Mouse (Mus musculus): ENCODE measurements around the gene 4931409K22Rik.
"Not testable (repeated sequence)": the region's sequence is repeated elsewhere in the genome, so short reads cannot be mapped to it uniquely, and the experiment has no call there.

Gene 4931409K22Rik

GRCm38 (mm10) chr5:24593928-24594327 lies 37.3 kb upstream of the 4931409K22Rik start:
- DNase-seq (ENCODE audit: low spot score in 2 of 2), result no peak

DNA sequence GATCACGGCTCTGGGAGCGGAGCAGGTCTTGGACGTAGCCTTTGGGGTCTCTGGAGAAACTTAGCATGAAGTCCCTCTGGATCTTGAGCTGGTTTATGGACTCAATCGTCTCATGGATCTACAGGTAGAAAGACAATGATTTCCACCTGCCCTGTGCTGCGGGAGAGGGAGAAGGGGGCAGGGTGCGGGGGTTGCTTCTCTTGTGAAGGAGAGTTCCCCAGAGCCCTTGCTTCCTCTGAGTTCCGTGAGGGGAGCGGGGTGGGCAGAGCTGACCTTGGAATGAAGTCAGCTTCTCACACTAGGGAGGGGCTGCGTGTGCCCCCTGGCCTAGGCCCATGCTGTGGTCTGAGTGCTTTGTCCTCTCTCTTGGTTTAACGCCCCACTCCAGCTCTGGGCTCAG lies 36.6 kb upstream of the 4931409K22Rik start:
- DNase-seq (ENCODE audit: low spot score in 2 of 2), result no peak

DNA sequence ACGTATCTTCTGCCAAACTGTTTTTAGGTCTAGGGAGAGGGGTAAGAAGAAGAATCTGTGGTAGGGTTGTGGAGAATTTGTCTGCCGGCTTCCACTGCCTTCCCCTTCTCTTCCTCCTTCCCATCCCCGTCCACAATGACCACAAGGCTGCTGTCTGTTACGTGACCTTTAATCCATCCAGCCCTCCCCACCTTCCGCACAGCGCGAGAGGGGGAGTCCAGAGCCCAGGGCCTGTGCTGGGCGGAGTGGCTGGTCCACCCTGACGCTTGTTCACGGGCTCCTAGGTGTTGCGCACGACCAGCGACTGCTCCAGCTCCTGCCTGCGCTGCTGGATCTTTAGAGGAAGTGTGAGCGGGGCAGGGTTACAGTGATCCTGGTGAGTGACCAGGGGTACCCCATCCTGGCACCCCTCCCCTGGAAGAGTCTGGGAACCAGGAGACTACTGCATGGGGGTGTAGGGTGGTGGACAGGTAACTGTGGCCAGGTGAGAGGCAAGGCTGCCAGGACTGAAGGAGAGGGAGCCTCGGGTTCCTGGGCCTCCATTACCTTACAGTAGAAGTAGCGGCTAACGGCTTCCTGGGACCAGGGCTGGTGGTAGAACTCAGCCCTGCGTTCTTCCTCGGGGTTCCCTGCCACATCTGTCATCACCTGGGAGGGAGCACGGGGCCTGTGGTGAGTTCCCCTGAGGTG lies 36.0 kb upstream of the 4931409K22Rik start:
- DNase-seq (ENCODE audit: low spot score in 2 of 2), result no peak

DNA sequence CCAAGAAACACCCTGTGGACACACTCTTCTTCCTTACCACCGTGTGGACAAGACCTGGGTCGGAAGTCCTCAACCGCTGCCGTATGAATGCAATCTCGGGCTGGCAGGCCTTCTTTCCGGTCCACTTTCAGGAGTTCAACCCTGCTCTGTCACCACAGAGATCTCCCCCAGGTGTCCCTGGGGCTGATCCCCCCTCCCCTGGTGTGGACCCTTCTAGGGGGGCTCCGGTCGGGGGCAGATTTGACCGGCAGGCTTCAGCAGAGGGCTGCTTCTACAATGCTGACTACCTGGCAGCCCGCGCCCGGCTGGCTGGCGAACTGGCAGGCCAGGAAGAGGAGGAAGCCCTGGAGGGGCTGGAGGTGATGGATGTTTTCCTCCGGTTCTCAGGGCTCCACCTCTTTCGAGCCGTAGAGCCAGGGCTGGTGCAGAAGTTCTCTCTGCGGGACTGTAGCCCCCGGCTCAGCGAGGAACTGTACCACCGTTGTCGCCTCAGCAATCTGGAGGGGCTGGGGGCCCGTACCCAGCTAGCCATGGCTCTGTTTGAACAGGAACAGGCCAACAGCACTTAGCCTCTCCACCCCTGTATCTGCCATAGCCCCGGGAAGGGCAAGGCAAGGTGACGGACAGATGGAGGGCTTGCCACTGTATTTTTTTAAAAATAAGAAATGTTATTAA lies 35.3 kb upstream of the 4931409K22Rik start:
- no peak for DNase-seq (ENCODE audit: low spot score in 2 of 2)

DNA sequence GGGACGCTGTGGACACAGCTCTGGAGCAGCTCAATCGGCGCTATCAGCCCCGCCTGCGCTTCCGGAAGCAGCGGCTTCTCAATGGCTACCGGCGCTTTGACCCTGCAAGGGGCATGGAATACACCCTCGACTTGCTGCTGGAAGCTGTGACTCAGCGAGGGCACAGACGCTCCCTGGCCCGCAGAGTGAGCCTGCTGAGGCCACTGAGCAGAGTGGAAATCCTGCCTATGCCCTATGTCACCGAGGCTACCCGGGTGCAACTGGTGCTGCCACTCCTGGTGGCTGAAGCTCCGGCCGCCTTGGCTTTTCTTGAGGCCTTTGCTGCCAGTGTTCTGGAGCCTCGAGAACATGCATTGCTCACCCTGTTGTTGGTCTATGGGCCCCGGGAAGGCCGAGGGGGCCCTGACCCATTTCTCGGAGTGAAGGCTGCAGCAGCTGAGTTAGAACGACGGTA lies 34.7 kb upstream of the 4931409K22Rik start:
- no peak for DNase-seq (ENCODE audit: low spot score in 2 of 2)

DNA sequence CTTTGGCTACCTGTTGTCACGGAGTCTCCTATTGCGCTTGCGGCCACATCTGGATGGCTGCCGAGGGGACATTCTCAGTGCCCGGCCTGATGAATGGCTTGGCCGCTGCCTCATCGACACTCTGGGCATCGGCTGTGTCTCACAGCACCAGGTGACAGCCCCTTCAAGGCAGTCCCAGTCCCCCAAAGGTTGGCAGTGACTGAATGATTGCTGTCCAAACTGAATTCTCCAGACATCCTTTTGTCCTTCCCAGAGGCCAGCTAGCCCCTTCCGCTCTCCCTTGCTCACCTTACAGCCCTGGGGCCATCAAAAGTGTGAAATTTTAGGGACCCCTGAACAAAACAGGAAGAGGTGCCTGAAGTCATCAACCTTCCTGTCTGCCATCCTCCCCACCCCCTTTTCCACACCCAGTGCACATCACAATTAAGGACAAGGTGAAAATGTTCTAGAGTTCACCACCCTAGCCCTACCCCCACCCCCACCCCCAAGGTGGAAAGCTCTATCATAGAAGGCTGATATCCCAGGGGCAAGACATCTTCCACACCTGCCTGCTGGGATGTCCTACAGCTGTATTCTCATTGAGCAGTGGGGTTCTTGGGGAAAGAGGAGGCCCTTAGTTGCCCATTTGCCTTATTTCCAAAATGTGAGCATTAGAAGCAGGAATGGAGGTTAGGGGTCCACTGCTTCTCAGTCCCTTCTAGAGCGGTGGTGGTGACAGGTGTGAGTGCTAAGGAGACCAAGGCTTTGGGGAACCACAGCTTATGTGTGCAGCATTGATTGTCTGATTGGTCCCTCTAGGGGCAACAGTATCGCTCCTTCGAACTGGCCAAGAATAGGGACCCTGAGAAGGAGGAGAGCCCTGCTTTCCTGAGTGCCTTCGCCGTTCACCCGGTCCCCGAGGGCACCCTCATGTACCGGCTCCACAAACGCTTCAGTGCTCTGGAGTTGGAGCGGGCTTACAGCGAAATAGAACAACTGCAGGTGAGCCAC lies 33.2 kb upstream of the 4931409K22Rik start:
- DNase-seq (ENCODE audit: low spot score in 2 of 2), result no peak

GRCm38 (mm10) chr5:24587200-24587577 lies 30.6 kb upstream of the 4931409K22Rik start:
- DNase-seq (ENCODE audit: low spot score in 2 of 2), result no peak

DNA sequence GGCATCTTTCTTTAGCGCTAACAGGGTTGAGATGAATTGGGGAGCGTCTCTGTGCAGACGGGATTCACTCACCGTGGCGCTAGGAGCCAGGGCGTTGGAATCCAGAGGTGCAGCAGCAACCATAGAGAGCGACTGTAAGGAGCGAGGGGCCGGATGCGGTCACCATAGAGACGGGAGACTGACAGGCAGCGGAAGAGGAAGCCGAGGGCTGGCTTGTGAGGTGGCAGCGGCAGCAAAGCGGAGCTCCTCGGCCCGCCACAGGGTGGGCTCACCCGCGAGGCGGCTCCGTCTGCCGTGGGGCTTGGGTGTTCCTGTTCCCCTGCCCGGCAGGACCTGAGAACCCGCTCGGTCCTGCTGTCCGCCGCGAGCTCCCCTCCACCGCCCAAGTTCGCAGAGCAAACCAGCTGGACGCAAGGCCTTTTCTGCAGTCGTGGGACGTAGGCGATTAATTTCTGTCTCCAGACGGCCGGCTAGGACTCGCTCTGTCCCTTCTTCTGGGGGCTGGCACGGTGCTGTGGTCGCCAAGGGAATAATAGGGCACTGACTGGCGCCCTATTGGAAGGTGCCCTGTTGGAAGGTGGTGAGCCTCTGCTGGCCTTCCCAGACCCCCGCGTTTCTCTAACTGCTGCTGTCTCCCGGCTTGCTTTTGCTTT lies 30.1 kb upstream of the 4931409K22Rik start, which contains the start of gene Chpf2:
Gene Chpf2 (plus strand): TSS at position 195 of the 653 bp plus-strand sequence.
- peak; percentile 74 to 82 for DNase-seq (ENCODE audit: low spot score in 2 of 2)

GRCm38 (mm10) chr5:24586106-24586505 lies 29.5 kb upstream of the 4931409K22Rik start:
- no peak for DNase-seq (ENCODE audit: low spot score in 2 of 2)

DNA sequence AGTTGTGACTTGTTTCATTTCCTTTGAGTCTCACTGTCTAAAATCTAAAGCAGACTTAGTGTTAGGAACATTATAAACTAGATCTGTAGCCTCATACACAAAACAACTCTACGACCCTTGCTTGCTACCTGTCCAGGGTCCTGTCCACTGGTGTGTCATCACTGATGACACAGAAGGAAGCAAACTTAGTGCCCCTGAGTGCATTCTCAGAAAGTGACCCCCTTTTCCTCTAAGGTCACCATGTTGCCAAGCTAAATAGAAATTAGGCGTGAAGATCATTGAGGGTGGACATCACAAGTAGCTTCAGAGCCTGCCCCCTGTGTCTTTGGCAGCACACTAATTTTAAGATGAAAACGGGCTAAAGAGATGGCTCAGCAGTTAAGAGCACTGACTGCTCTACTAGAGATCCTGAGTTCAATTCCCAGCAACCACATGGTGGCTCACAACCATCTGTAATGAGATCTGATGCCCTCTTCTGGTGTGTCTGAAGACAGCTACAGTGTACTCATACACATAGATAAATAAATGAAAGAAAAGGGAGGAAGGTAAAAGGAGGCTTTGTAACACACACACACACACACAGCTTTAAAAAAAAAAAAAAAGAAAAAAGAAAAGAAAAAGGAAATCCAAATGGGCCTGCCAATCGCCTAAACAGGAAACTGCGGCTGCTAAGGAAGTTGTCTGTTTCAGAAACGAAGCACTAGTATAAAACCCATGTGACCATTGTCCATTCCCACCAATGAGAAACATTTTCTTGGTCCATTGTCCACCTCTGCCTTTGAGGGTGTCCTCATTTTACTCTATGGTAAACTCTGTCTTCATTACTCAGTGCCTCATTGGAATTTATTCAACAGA lies 21.7 kb upstream of the 4931409K22Rik start:
- no peak for DNase-seq (ENCODE audit: low spot score in 2 of 2)

GRCm38 (mm10) chr5:24577183-24577929 lies 20.7 kb upstream of the 4931409K22Rik start, which contains the start of gene Abcf2:
Abcf2 (minus strand) TSS chr5:24577467.
- peak; percentile 99 for DNase-seq (ENCODE audit: low spot score in 2 of 2)

DNA sequence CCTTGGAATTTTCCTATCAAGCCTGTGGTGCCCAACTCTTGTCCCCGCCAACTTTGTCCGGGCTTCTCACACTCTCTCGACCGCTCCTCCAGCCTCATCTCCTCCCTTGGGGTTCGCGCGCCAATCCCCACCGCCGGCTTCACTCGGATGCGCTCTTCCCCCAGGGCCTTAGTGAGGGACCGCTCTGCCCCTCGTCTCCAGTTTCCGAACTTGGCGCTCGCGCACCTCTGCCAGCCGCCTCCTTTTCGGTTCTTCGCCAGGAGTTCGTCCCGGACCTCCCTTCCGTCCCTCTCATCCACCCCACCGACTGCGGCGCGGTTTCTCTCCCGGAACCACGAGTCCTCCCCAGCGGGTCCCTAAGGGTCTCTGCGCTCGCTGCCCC lies 20.2 kb upstream of the 4931409K22Rik start:
- no peak for DNase-seq (ENCODE audit: low spot score in 2 of 2)

- no peak for DNase-seq (ENCODE audit: low spot score in 2 of 2)
Observed at GRCm38 (mm10) chr5:24575948-24576347, 19.3 kb upstream of the 4931409K22Rik start.

- DNase-seq (ENCODE audit: low spot score in 2 of 2), result not testable (repeated sequence)
Observed at GRCm38 (mm10) chr5:24555335-24555734, 1.3 kb downstream of the 4931409K22Rik start.

GRCm38 (mm10) chr5:24553621-24554244 lies 2.9 kb downstream of the 4931409K22Rik start:
- DNase-seq (ENCODE audit: low spot score in 2 of 2), result no peak

DNA sequence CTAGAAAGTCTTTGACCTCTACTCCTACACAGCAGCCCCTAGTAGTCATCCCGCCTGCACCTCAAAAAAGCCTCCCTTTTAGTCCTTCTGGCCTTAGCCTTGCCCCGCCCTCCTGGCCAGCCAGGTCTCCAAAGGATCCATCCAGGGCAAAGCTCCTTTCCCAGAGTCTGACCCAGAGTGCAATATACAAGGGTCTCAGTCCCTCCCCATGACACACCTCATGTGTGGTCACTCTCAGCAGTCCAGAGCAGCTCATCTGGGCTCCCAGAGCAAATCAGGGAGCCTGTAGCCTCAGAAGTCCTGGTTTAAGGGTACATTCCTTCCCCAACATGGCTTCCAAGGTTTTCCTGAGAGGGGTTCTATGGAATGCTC lies 5.3 kb downstream of the 4931409K22Rik start:
- no peak for DNase-seq (ENCODE audit: low spot score in 2 of 2)

DNA sequence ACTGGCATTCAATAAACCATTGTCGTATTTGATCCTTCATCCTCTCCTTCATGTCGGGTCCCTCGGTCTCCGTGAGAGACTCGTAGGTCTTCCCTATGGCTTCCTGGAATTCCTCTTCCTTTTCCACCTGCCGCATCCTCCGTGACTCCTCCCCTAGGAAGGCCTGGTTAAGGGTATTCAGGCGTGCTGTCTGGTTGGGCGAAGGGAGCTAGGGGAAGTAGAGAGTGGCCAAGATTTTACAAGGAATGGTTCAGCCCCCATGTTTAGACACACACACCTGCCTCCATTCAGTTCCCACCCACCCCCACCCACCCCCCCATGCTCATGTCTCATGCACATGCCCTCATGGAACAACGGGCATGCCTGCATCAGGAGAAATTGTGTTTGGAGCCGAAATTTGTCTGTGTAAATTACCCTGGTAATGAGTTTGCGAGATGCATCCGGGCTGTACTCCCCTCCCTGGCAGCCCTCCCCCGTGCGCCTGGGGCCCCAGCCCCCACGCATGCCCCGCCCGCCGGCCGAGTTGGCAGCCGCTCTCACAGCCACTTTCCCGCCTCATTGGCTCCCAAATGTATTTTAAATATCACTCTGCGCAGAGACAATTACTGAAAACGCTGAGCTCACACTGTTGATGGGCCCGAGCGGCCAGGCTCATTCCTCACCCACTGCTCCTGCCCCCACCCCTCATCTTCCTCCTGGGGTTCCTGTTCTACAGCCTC lies 5.9 kb downstream of the 4931409K22Rik start:
- DNase-seq (ENCODE audit: low spot score in 2 of 2), result no peak

GRCm38 (mm10) chr5:24542643-24543042 lies 14.0 kb downstream of the 4931409K22Rik start:
- DNase-seq (ENCODE audit: low spot score in 2 of 2), result no peak

- DNase-seq (ENCODE audit: low spot score in 2 of 2), result no peak
Observed at GRCm38 (mm10) chr5:24541144-24541569, 15.5 kb downstream of the 4931409K22Rik start.

Data from natural killer cell, adult 2 months (primary cell).